Mouse (Mus musculus): ENCODE results near the gene Epn1. TPM values are rescaled to one million over a fixed set of nuclear protein-coding genes. Genes with fewer than 3 reads are reported as not detected.

Gene Epn1
- polyA plus RNA-seq, 1 experiment from 2014 or later, result 79.6 TPM

DNA sequence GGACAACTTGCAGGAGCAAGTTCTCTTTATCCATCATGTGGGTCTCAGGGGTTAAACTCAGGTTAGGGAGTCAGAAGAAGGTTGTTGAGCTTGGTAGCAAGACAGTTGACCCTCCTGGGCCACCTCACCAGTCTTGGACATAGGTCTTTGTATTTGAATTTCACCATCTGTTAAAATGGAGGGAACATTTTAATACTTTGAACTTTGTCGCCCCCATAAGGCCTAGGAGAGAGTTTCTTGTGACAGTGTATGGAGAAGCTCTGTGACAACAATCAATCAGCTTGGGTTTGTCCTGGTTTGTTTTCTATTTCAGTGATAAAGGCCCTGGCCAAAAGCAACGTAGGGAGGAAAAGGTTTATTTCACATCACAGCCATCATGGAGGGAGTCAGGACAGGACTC is 32.7 kb upstream of the Epn1 start:
- 37% methylated on average over 2 of the region's 2 CpGs for WGBS
- Histone ChIP-seq H3K9ac (no peak overlapping the region), H3K4me1 (peaks cover 11% of the 10 kb centered on the region), H3K4me3 (no peak overlapping the region), H3K27me3 (peaks cover 5% of the 10 kb centered on the region), H3K9me3 (replicated peaks) (no peaks in the 10 kb centered on the region), H3K27ac (no peak overlapping the region), H3K4me2 (replicated peaks) (no peak overlapping the region), H3K36me3 (no peaks in the 10 kb centered on the region)
- no peak for ATAC-seq (ENCODE audit: low FRiP score)

- peak within 1 kb of the TSS; percentile 82 for H3K4me2 ChIP-seq (replicated peaks)
- peak within 1 kb of the TSS; percentile 96 for H3K9ac ChIP-seq
- H3K36me3 ChIP-seq, result no peaks in the 10 kb centered on the region
- peak within 1 kb of the TSS; percentile 81 for H3K4me3 ChIP-seq
- H3K27me3 ChIP-seq, result peaks cover 46% of the 10 kb centered on the region
- H3K27ac ChIP-seq, result peak within 1 kb of the TSS; percentile 86
- WGBS, result 1% methylated on average over 64 of the region's 65 CpGs
- peak; percentile 83 for ATAC-seq (ENCODE audit: low FRiP score)
- peaks cover 33% of the 10 kb centered on the region for H3K4me1 ChIP-seq
- H3K9me3 ChIP-seq (replicated peaks), result no peaks in the 10 kb centered on the region
Observed at GRCm38 (mm10) chr7:5051193-5052192, 28.5 kb upstream of the Epn1 start, which contains the start of gene Zfp580. Gene Zfp580 (plus strand): TSS chr7:5051538.

DNA sequence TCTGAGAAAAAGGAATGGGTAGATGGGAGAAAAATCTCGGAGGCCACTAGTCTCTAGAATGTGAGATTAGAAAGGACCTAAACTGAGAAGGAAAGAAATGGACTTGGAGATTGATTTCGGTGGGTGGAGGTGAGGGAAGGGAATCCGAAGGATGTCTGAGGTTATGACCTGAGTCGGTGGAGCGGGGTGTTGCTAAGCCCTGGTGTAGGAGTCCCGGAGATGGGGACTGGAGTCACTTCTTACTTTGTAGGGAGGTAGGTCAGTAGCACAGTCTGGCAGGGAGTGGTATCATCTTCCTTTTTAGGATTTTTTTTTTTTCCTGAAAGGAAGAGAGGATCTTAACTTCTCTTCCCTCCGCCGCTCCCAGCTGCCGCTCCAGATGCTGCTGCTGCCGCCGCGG is 27.6 kb upstream of the Epn1 start:
- Histone ChIP-seq H3K4me3 (peak overlapping the region; percentile 81), H3K9me3 (replicated peaks) (no peaks in the 10 kb centered on the region), H3K27ac (no peak overlapping the region), H3K9ac (peak overlapping the region; percentile 96), H3K36me3 (no peaks in the 10 kb centered on the region), H3K4me1 (peaks cover 41% of the 10 kb centered on the region), H3K4me2 (replicated peaks) (peak overlapping the region; percentile 82), H3K27me3 (peaks cover 55% of the 10 kb centered on the region)
- WGBS, result 2% methylated on average over 9 of the region's 12 CpGs
- no peak for ATAC-seq (ENCODE audit: low FRiP score)

DNA sequence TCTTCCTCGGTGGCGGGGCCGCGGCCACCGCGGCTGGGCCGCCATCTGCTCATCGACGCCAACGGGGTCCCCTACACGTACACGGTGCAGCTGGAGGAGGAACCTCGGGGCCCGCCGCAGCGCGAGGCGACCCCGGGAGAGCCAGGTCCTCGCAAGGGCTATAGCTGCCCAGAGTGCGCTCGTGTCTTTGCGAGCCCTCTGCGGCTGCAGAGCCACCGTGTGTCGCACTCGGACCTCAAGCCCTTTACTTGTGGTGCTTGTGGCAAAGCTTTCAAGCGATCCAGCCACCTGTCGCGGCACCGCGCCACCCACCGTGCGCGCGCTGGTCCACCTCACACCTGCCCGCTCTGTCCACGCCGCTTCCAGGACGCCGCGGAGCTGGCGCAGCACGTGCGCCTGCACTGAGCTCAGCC is 27.1 kb upstream of the Epn1 start:
- peaks cover 41% of the 10 kb centered on the region for H3K4me1 ChIP-seq
- ATAC-seq (ENCODE audit: low FRiP score), result no peak
- H3K4me2 ChIP-seq (replicated peaks), result peak overlapping the region; percentile 82
- 3% methylated on average over 45 of the region's 45 CpGs for WGBS
- H3K27ac ChIP-seq, result no peak overlapping the region
- H3K9ac ChIP-seq, result peak overlapping the region; percentile 96
- H3K36me3 ChIP-seq, result no peaks in the 10 kb centered on the region
- H3K9me3 ChIP-seq (replicated peaks), result no peaks in the 10 kb centered on the region
- H3K4me3 ChIP-seq, result peak overlapping the region; percentile 81
- H3K27me3 ChIP-seq, result peaks cover 60% of the 10 kb centered on the region

- Histone ChIP-seq H3K4me2 (replicated peaks) (peak overlapping the region; percentile 82), H3K9ac (peak overlapping the region; percentile 96), H3K36me3 (no peaks in the 10 kb centered on the region), H3K27ac (no peak overlapping the region), H3K9me3 (replicated peaks) (no peaks in the 10 kb centered on the region), H3K4me3 (peak overlapping the region; percentile 81), H3K4me1 (peaks cover 41% of the 10 kb centered on the region), H3K27me3 (peaks cover 67% of the 10 kb centered on the region)
- ATAC-seq (ENCODE audit: low FRiP score), result no peak
- 10% methylated on average over 32 of the region's 32 CpGs for WGBS
Observed at GRCm38 (mm10) chr7:5053456-5054179, 26.4 kb upstream of the Epn1 start.

GRCm38 (mm10) chr7:5056651-5057263 is 23.3 kb upstream of the Epn1 start:
- Histone ChIP-seq H3K27me3 (peaks cover 73% of the 10 kb centered on the region), H3K4me2 (replicated peaks) (peak overlapping the region; percentile 69), H3K9ac (peak overlapping the region; percentile 78), H3K4me1 (peaks cover 47% of the 10 kb centered on the region), H3K9me3 (replicated peaks) (no peaks in the 10 kb centered on the region), H3K36me3 (no peaks in the 10 kb centered on the region), H3K27ac (peak overlapping the region; percentile 35; the same call in 1 of the 2 replicates), H3K4me3 (peak overlapping the region; percentile 49)
- no peak for ATAC-seq (ENCODE audit: low FRiP score)
- WGBS, result 1% methylated on average over 52 of the region's 55 CpGs

- H3K4me1 ChIP-seq, result peaks cover 43% of the 10 kb centered on the region
Observed at GRCm38 (mm10) chr7:5057381-5057780, 22.7 kb upstream of the Epn1 start.

DNA sequence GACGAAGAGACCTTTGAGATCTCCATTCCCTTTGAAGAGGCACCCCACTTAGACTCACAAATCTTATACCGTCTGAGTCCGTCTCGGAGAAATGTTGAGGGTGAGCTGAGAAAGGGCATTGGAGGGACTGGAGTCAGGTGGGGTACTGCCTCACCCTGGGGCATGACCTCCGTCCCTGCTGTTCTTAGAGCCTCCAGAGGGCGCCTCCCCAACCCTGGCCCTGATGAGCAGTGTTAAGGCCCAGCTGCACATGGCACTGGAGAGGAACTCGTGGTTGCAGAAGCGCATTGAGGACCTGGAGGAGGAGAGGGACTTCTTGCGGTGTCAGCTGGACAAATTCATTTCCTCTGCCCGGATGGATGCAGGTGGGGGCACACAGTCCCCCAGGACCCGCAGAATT is 22.2 kb upstream of the Epn1 start:
- no peaks in the 10 kb centered on the region for H3K36me3 ChIP-seq
- peaks cover 64% of the 10 kb centered on the region for H3K27me3 ChIP-seq
- H3K9ac ChIP-seq, result no peak overlapping the region
- ATAC-seq (ENCODE audit: low FRiP score), result no peak
- no peak overlapping the region for H3K4me3 ChIP-seq
- H3K27ac ChIP-seq, result no peak overlapping the region
- peak overlapping the region; percentile 69; the same call in 1 of the 2 replicates for H3K4me2 ChIP-seq (replicated peaks)
- no peaks in the 10 kb centered on the region for H3K9me3 ChIP-seq (replicated peaks)
- 29% methylated on average over 10 of the region's 11 CpGs for WGBS
- H3K4me1 ChIP-seq, result peaks cover 38% of the 10 kb centered on the region

More at GRCm38 (mm10) chr7:5057381-5057780, 22.7 kb upstream of the Epn1 start:
- H3K4me2 ChIP-seq (replicated peaks), result peak overlapping the region; percentile 69
- H3K27ac ChIP-seq, result no peak overlapping the region
- ATAC-seq (ENCODE audit: low FRiP score), result no peak
- peak overlapping the region; percentile 49 for H3K4me3 ChIP-seq
- H3K9me3 ChIP-seq (replicated peaks), result no peaks in the 10 kb centered on the region
- peak overlapping the region; percentile 78 for H3K9ac ChIP-seq
- H3K27me3 ChIP-seq, result peaks cover 67% of the 10 kb centered on the region
- no peaks in the 10 kb centered on the region for H3K36me3 ChIP-seq
- WGBS, result 30% methylated on average over 8 of the region's 8 CpGs

DNA sequence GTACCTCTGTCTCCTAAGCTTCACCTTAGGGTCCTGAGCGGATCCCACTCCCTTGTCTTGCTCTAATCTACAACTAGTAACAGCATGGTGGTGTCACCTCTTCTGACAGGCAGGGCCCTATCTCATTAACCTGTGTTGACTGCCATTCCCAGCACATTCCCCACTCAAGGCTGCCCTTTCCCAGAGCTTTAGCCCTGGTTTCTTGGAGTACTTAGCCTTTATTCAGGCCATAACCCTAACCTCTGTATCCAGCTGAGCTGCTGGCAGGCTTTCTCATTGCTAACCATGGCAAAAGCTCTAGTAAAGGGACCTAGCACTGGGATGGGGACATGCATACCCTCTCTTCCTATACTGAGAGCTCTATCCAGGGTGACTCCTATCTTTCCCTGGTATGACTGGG is 21.4 kb upstream of the Epn1 start:
- Histone ChIP-seq H3K27ac (no peak overlapping the region), H3K9me3 (replicated peaks) (no peaks in the 10 kb centered on the region), H3K36me3 (no peaks in the 10 kb centered on the region), H3K4me3 (no peak overlapping the region), H3K27me3 (peaks cover 55% of the 10 kb centered on the region), H3K4me1 (peaks cover 36% of the 10 kb centered on the region), H3K9ac (no peak overlapping the region), H3K4me2 (replicated peaks) (no peak overlapping the region)
- WGBS, result 100% methylated on average over 1 of the region's 1 CpGs
- no peak for ATAC-seq (ENCODE audit: low FRiP score)

GRCm38 (mm10) chr7:5059421-5059820 is 20.6 kb upstream of the Epn1 start:
- Histone ChIP-seq H3K4me1 (peaks cover 37% of the 10 kb centered on the region), H3K9ac (peak overlapping the region; percentile 88), H3K36me3 (no peaks in the 10 kb centered on the region), H3K27ac (peak overlapping the region; percentile 98), H3K27me3 (peaks cover 47% of the 10 kb centered on the region), H3K4me3 (no peak overlapping the region), H3K9me3 (replicated peaks) (no peaks in the 10 kb centered on the region), H3K4me2 (replicated peaks) (no peak overlapping the region)
- ATAC-seq (ENCODE audit: low FRiP score), result no peak
- WGBS, result 91% methylated on average over 12 of the region's 12 CpGs

DNA sequence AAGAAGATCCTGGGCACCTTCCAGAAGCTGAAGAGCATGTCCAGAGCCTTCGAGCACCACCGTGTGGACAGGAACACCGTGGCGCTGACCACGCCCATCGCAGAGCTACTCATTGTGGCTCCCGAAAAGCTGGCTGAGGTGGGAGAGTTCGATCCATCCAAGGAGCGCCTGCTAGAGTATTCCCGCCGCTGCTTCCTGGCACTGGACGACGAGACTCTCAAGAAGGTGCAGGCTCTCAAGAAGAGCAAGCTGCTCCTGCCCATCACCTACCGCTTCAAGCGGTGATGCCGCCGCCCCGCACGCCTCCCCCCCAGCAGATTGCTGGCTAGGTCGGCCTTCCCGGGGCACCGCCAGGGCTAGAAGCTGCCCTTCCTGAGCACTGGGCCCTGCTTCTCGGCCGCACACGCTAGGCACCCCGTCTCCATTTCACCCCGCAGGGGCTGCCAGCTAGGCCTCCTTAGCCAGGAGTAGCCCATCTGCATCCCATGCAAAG is 19.8 kb upstream of the Epn1 start:
- H3K27me3 ChIP-seq, result peaks cover 39% of the 10 kb centered on the region
- H3K9me3 ChIP-seq (replicated peaks), result no peaks in the 10 kb centered on the region
- WGBS, result 2% methylated on average over 27 of the region's 27 CpGs
- ATAC-seq (ENCODE audit: low FRiP score), result peak; percentile 12; the same call in 1 of the 2 replicates
- H3K9ac ChIP-seq, result peak overlapping the region; percentile 88
- H3K4me3 ChIP-seq, result peak overlapping the region; percentile 61
- H3K4me2 ChIP-seq (replicated peaks), result peak overlapping the region; percentile 88
- H3K4me1 ChIP-seq, result peaks cover 39% of the 10 kb centered on the region
- H3K36me3 ChIP-seq, result no peaks in the 10 kb centered on the region
- H3K27ac ChIP-seq, result peak overlapping the region; percentile 98

Data from hindbrain, embryonic 12.5 days (tissue).